Mouse (Mus musculus): ENCODE measurements at regions not wholly inside any gene's neighbourhood (a gene's known extent, or its start where the extent isn't known, plus 50 kb on each side); places are given as distances from the start of the nearest gene placed in this dataset.

- DNase-seq (ENCODE audit: low read depth, low spot score) = no peak
These were observed 58.2 kb upstream of the Cacnb2 start for GRCm38 (mm10) chr2:14544686-14545085.

- DNase-seq (ENCODE audit: low read depth, low spot score) = no peak
These were observed 54.2 kb upstream of the Cacnb2 start for GRCm38 (mm10) chr2:14548650-14549049.

DNA sequence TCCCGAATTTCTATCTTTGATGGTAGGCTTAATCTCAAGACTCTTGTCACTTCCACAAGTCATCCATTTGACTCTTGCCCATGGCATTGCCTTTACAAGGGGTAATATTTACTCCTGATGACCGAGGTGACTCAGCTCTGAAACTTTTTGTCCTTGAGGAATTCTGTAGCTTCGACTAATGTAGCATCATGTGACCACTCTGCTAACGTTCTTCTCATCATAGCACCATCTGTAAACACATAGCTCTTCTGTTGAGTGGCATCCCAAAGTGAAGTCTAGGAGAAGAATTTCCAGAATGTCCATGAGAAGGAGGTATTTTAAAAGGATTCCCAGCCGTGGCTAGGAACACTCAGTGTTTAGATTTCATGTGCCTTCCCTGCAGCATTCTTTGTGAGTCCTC, 53.3 kb upstream of the Cacnb2 start:
- peak; percentile 37 for DNase-seq (ENCODE audit: low read depth, low spot score)

DNA sequence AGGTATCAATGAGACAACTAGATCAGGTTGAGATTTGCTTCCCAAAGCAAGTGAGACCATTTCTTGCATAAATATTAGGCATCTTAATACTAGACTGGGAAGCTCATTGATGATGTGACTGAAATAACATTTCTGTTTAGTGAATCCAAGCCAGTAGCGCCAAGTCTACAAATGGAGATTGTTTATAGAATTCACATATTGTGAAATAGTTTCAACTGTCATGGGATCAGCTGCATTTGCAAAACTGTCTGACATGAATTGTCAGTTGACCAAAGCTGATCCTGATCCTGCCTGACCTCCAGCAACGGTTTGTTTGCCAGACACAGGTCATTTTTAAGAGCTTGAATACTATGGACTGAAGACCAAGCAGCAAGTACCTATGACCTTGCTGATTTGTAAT, 52.1 kb upstream of the Cacnb2 start:
- DNase-seq (ENCODE audit: low read depth, low spot score) = no peak

Data from 3T3-L1 (cell line).